Mouse (Mus musculus): ENCODE measurements around the gene Tgfbr3. TPM values are rescaled to one million over a fixed set of nuclear protein-coding genes. Genes with fewer than 3 reads are reported as not detected.

Gene Tgfbr3
- 10.0 TPM for polyA plus RNA-seq (2017; shearing (Covaris generic))

GRCm38 (mm10) chr5:107289234-107289764, at the start of gene Tgfbr3:
Gene Tgfbr3, minus strand, starts transcription at chr5:107289629.

GRCm38 (mm10) chr5:107330916-107331421, 41.5 kb upstream of the Tgfbr3 start, which contains the start of gene Brdt:
Gene Brdt, plus strand, starts transcription at chr5:107331159.

Other genes with a start within 250 kb of the Tgfbr3 start
- not detected for gene Brdt, start 41.5 kb upstream of the Tgfbr3 start, polyA plus RNA-seq (2017; shearing (Covaris generic))
- gene Ephx4, start 113.1 kb upstream of the Tgfbr3 start, polyA plus RNA-seq (2017; shearing (Covaris generic)) = not detected
- not detected for gene Lpcat2b, start 141.9 kb upstream of the Tgfbr3 start, polyA plus RNA-seq (2017; shearing (Covaris generic))
- 3.5 TPM for gene Btbd8, start 148.4 kb upstream of the Tgfbr3 start, polyA plus RNA-seq (2017; shearing (Covaris generic))
- gene Gm42669, start 218.0 kb upstream of the Tgfbr3 start, polyA plus RNA-seq (2017; shearing (Covaris generic)) = not detected
- gene 1700028K03Rik, start 245.1 kb upstream of the Tgfbr3 start, polyA plus RNA-seq (2017; shearing (Covaris generic)) = 0.59 TPM

Data from effector memory CD4-positive, alpha-beta T cell, adult 7 months (primary cell).